Mouse (Mus musculus) retina, postnatal 7 days (tissue): Measurements from ENCODE around the gene Rbm6.

Source experiments
- DNase-seq: peaks from one replicate; pipeline ENCODE4 v3.0.0-alpha.2; 2012; ENCODE audit warnings: low read depth, low spot score

Rbm6 gene

GRCm38 (mm10) chr9:107873137-107873536 lies at the start of gene Rbm6:
Rbm6 (minus strand) TSS chr9:107873237.
- DNase-seq: no peak

GRCm38 (mm10) chr9:107919441-107919840 lies 46.4 kb upstream of the Rbm6 start:
- DNase-seq: peak; percentile 79

GRCm38 (mm10) chr9:107918884-107919283 lies 45.8 kb upstream of the Rbm6 start:
- no peak for DNase-seq

GRCm38 (mm10) chr9:107917895-107918608 lies 45.0 kb upstream of the Rbm6 start:
- no peak for DNase-seq

- no peak for DNase-seq
Measured at GRCm38 (mm10) chr9:107914764-107915420, 41.9 kb upstream of the Rbm6 start.

- DNase-seq: no peak
Measured at GRCm38 (mm10) chr9:107910025-107910769, 37.2 kb upstream of the Rbm6 start.

- DNase-seq: no peak
Measured at GRCm38 (mm10) chr9:107908410-107909158, 35.5 kb upstream of the Rbm6 start.

- DNase-seq: no peak
Measured at GRCm38 (mm10) chr9:107907801-107908120, 34.7 kb upstream of the Rbm6 start.

- no peak for DNase-seq
Measured at GRCm38 (mm10) chr9:107906967-107907800, 34.1 kb upstream of the Rbm6 start.

GRCm38 (mm10) chr9:107906252-107906966 lies 33.4 kb upstream of the Rbm6 start, which contains the start of gene Mst1r:
Mst1r (plus strand) TSS chr9:107906873.
- no peak for DNase-seq

GRCm38 (mm10) chr9:107904726-107905125 lies 31.7 kb upstream of the Rbm6 start:
- peak; percentile 79 for DNase-seq

GRCm38 (mm10) chr9:107901627-107901914 lies 28.5 kb upstream of the Rbm6 start:
- no peak for DNase-seq

GRCm38 (mm10) chr9:107900840-107901626 lies 28.0 kb upstream of the Rbm6 start:
- DNase-seq: peak; percentile 62

- DNase-seq: no peak
Measured at GRCm38 (mm10) chr9:107899855-107900254, 26.8 kb upstream of the Rbm6 start.

- DNase-seq: no peak
Measured at GRCm38 (mm10) chr9:107898563-107898962, 25.5 kb upstream of the Rbm6 start.

GRCm38 (mm10) chr9:107891023-107891422 lies 18.0 kb upstream of the Rbm6 start:
- no peak for DNase-seq

GRCm38 (mm10) chr9:107890260-107890659 lies 17.2 kb upstream of the Rbm6 start:
- DNase-seq: no peak

GRCm38 (mm10) chr9:107888267-107888850 lies 15.3 kb upstream of the Rbm6 start:
- no peak for DNase-seq

- DNase-seq: peak; percentile 64
Measured at GRCm38 (mm10) chr9:107887804-107888266, 14.8 kb upstream of the Rbm6 start, which contains the start of gene Mon1a. Mon1a (plus strand) TSS chr9:107888151.
